In genomic region chr6:6861086-6861797, GRCm38 (mm10) we compare ENCODE assay signal across 11 mouse cellular contexts. TPM values are rescaled to one million over a fixed set of nuclear protein-coding genes. Genes with fewer than 3 reads are reported as not detected.
DNase-seq lines count a peak whose midpoint lies in the region; ATAC-seq and TF ChIP-seq lines count a peak whose summit lies in the region.
"Had no signal": no experiment of that assay in that cellular context is flagged by ENCODE, and none has a peak within 500 bp of the region (broad histone marks: within the 10 kb centered on the region; RNA-seq: fewer than 3 reads in every experiment).

No protein-coding gene starts in this region.

- no peak for TF ChIP-seq CTCF in testis, adult 2 months (IDR thresholded peaks at IDR 0.05; ENCODE audit: control insufficient read depth, insufficient read depth, insufficient replicate concordance, low read depth, low read length)
- no peak for TF ChIP-seq CTCF in stomach, postnatal 0 days (IDR thresholded peaks at IDR 0.05; ENCODE audit: low read depth)

- no peaks in the 10 kb centered on the region for H3K36me3 ChIP-seq in heart, embryonic 15.5 days
- no peaks in the 10 kb centered on the region for H3K36me3 ChIP-seq in testis, adult 2 months (ENCODE audit: control insufficient read depth, insufficient read depth, low read length)
- no peaks in the 10 kb centered on the region for H3K36me3 ChIP-seq in hindbrain, embryonic 14.5 days (replicated peaks; ENCODE audit: control insufficient read depth, insufficient read depth)
- no peaks in the 10 kb centered on the region for H3K36me3 ChIP-seq in stomach, postnatal 0 days (ENCODE audit: control insufficient read depth, insufficient read depth, low read length)

- no peak overlapping the region for H3K27ac ChIP-seq in heart, embryonic 15.5 days
- H3K27ac ChIP-seq in testis, adult 2 months (ENCODE audit: control insufficient read depth, insufficient read depth, low read depth, low read length): no peak overlapping the region
- no peak overlapping the region for H3K27ac ChIP-seq in hindbrain, embryonic 14.5 days
- no peak overlapping the region for H3K27ac ChIP-seq in stomach, postnatal 0 days (replicated peaks)

- TF ChIP-seq POLR2A in testis, adult 2 months (IDR thresholded peaks at IDR 0.05; ENCODE audit: control insufficient read depth, low read depth, low read length): no peak

- 4% methylated on average over 21 of the region's 21 CpGs for WGBS in heart, embryonic 15.5 days
- 2% methylated on average over 21 of the region's 21 CpGs for WGBS in hindbrain, embryonic 14.5 days
- 2% methylated on average over 21 of the region's 21 CpGs for WGBS in stomach, postnatal 0 days

- TF ChIP-seq EP300 in stomach, postnatal 0 days (optimal IDR thresholded peaks at IDR 0.05): no peak

- intact Hi-C loops in heart, postnatal 36 days (cut with DNase I): loop anchor here (5.0 to 10.0 kb wide), 2 partner anchors 164 to 396 kb away; no protein-coding TSS in a partner anchor

- peaks cover 92% of the 10 kb centered on the region for H3K27me3 ChIP-seq in heart, embryonic 15.5 days
- peaks cover 16% of the 10 kb centered on the region for H3K27me3 ChIP-seq in testis, adult 2 months (ENCODE audit: control insufficient read depth, insufficient read depth, low read length)
- peaks cover 96% of the 10 kb centered on the region for H3K27me3 ChIP-seq in hindbrain, embryonic 14.5 days (ENCODE audit: control insufficient read depth, insufficient read depth, low read length)
- H3K27me3 ChIP-seq in stomach, postnatal 0 days (ENCODE audit: control insufficient read depth, insufficient read depth, low read length): peaks cover 48% of the 10 kb centered on the region

- ATAC-seq in heart, embryonic 15.5 days (replicated peaks; ENCODE audit: insufficient number of reproducible peaks, insufficient read depth, low FRiP score, low read depth): no peak
- ATAC-seq in hindbrain, embryonic 14.5 days (ENCODE audit: low FRiP score): no peak
- ATAC-seq in stomach, postnatal 0 days (ENCODE audit: low FRiP score, low TSS enrichment): no peak

- no peak for DNase-seq in heart, postnatal 36 days
- no peak for DNase-seq in testis, postnatal 10 days (ENCODE audit: low spot score)
- DNase-seq in hindbrain, embryonic 14.5 days (ENCODE audit: low spot score): peak; percentile 31
- DNase-seq in stomach, postnatal 0 days (ENCODE audit: low spot score): no peak
- DNase-seq in spleen, postnatal 36 days (ENCODE audit: low spot score in 2 of 2): no peak
- no peak for DNase-seq in layer of hippocampus, adult 8-10 months (ENCODE audit: low spot score in 2 of 2)
- DNase-seq: left cerebral cortex, postnatal 4 days had no signal

- peak overlapping the region; percentile 27; the same call in 1 of the 2 replicates for H3K4me3 ChIP-seq in heart, embryonic 15.5 days
- H3K4me3 ChIP-seq in testis, adult 2 months (ENCODE audit: control insufficient read depth, low read depth, low read length): peak overlapping the region; percentile 84
- no peak overlapping the region for H3K4me3 ChIP-seq in hindbrain, embryonic 14.5 days (replicated peaks; ENCODE audit: low read length)
- H3K4me3 ChIP-seq in stomach, postnatal 0 days (ENCODE audit: low read depth, low read length): peak overlapping the region; percentile 21; the same call in 1 of the 2 replicates

- H3K9ac ChIP-seq in heart, embryonic 15.5 days: no peak overlapping the region
- H3K9ac ChIP-seq in hindbrain, embryonic 14.5 days: no peak overlapping the region
- no peak overlapping the region for H3K9ac ChIP-seq in stomach, postnatal 0 days (ENCODE audit: low read length)

- no peaks in the 10 kb centered on the region for H3K9me3 ChIP-seq in heart, embryonic 15.5 days (replicated peaks)
- no peaks in the 10 kb centered on the region for H3K9me3 ChIP-seq in hindbrain, embryonic 14.5 days (ENCODE audit: control insufficient read depth, low read length)
- no peaks in the 10 kb centered on the region for H3K9me3 ChIP-seq in stomach, postnatal 0 days (ENCODE audit: control insufficient read depth, low read length)

- peak overlapping the region; percentile 54 for H3K4me2 ChIP-seq in heart, embryonic 15.5 days
- H3K4me2 ChIP-seq in hindbrain, embryonic 14.5 days (replicated peaks): no peak overlapping the region
- H3K4me2 ChIP-seq in stomach, postnatal 0 days (replicated peaks; ENCODE audit: low read depth): no peak overlapping the region

- H3K4me1 ChIP-seq in heart, embryonic 15.5 days (replicated peaks): peaks cover 38% of the 10 kb centered on the region
- peaks cover 20% of the 10 kb centered on the region for H3K4me1 ChIP-seq in testis, adult 2 months (ENCODE audit: control insufficient read depth, insufficient read depth, low read length)
- H3K4me1 ChIP-seq in hindbrain, embryonic 14.5 days (replicated peaks; ENCODE audit: control insufficient read depth, insufficient read depth, low read length): peaks cover 16% of the 10 kb centered on the region; the same call in 1 of the 2 replicates
- H3K4me1 ChIP-seq in stomach, postnatal 0 days (replicated peaks; ENCODE audit: control insufficient read depth, insufficient read depth): no peaks in the 10 kb centered on the region; the same call in 1 of the 2 replicates

RNA-seq across cellular contexts. Expression of gene Dlx6, which starts 1.9 kb away (rescaled TPM):
- 0.19 TPM in 1 of 2 replicates, not detected in the other for polyA plus RNA-seq in heart, embryonic 15.5 days (2015; fragmentation: Nextera tagmentation; extraction: Ambion mirVana)
- total RNA-seq in heart, postnatal 36 days (2021): not detected
- polyA plus RNA-seq in testis, adult 2 months (2012; rRNA removed): 10.8 and 12.3 TPM in 2 replicates
- polyA plus RNA-seq in hindbrain, embryonic 14.5 days (2014; fragmentation: Nextera tagmentation; extraction: Ambion mirVana): not detected in 2 replicates
- polyA plus RNA-seq in stomach, postnatal 0 days (2015; fragmentation: Nextera tagmentation; extraction: Ambion mirVana): 0.12 TPM in 1 of 2 replicates, not detected in the other
- 1 to 10 TPM; 5.4 to 8.7 (median 6.5) TPM for total RNA-seq in layer of hippocampus, adult 8-10 months (2022)
- total RNA-seq: adrenal gland, adult 18-20 months had no signal
- polyA plus RNA-seq: thymus, postnatal 0 days had no signal

RNA-seq across cellular contexts. Expression of gene Dlx5, which starts 20.6 kb away (rescaled TPM):
- polyA plus RNA-seq in heart, embryonic 15.5 days (2015; fragmentation: Nextera tagmentation; extraction: Ambion mirVana): 1.0 and 1.3 TPM in 2 replicates
- under 1 TPM; 0.19 TPM for total RNA-seq in heart, postnatal 36 days (2021)
- 4.3 and 4.5 TPM in 2 replicates for polyA plus RNA-seq in testis, adult 2 months (2012; rRNA removed)
- not detected in 2 replicates for polyA plus RNA-seq in hindbrain, embryonic 14.5 days (2014; fragmentation: Nextera tagmentation; extraction: Ambion mirVana)
- 6.2 and 7.1 TPM in 2 replicates for polyA plus RNA-seq in stomach, postnatal 0 days (2015; fragmentation: Nextera tagmentation; extraction: Ambion mirVana)
- total RNA-seq in layer of hippocampus, adult 8-10 months (2022): 1 to 10 TPM; 3.8 to 6.0 (median 4.7) TPM
